Comparison of ENCODE assay signal across 9 mouse cellular contexts in the genomic region with DNA sequence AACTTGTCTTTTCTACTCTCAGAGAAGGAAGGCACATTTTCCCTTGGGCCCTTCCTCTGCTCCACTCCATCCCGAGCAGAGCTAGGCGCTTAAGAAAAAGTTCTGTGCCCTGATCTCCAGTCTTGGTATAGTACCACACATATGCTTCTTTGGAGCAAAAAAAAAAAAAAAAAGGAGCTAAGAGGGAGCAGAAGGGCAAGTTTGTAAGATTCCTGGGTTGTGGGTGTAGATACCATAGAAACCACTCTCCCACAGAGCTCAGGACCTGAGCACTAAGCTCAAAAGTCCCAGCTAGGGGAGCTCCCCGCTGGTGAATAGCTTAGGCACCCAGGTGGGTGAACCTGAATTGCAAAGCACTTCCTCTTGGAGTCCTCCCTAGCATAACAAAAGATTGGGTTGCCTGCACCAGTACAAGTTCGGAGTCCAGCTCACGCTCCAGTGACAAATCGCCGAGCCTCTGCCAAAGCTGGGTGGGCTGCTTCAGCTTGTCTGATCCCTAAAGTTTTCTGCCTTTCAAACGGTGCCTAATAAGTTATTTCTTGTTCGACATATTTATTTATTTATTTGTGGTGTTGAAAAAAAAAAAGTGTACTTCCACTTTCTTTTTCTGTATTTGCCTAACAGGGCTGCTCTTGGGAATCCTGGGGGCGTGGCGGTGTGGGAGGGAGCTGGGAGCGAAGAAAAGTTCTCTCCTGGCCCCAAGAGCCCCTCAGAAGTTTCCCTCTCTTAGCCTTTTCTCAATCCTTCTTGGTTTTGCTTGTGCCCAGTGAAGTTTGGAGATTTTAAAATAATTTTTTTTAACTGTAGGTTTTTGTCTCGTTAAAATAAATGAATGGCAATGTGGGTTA. TPM values are rescaled to one million over a fixed set of nuclear protein-coding genes. Genes with fewer than 3 reads are reported as not detected.
DNase-seq lines count a peak whose midpoint lies in the region; ATAC-seq and TF ChIP-seq lines count a peak whose summit lies in the region.
"Had no signal": no experiment of that assay in that cellular context is flagged by ENCODE, and none has a peak within 500 bp of the region (broad histone marks: within the 10 kb centered on the region; RNA-seq: fewer than 3 reads in every experiment).

No protein-coding gene starts in this region.

- H3K36me3 ChIP-seq in hindbrain, embryonic 12.5 days: no peaks in the 10 kb centered on the region
- no peaks in the 10 kb centered on the region for H3K36me3 ChIP-seq in liver, embryonic 13.5 days
- no peaks in the 10 kb centered on the region for H3K36me3 ChIP-seq in stomach, embryonic 16.5 days (ENCODE audit: control insufficient read depth, insufficient read depth, low read length)
- H3K36me3 ChIP-seq: G1E had no signal

- no peak overlapping the region for H3K9ac ChIP-seq in hindbrain, embryonic 12.5 days
- H3K9ac ChIP-seq in liver, embryonic 13.5 days: no peak overlapping the region
- H3K9ac ChIP-seq in stomach, embryonic 16.5 days (ENCODE audit: low read length): no peak overlapping the region

- H3K27me3 ChIP-seq in hindbrain, embryonic 12.5 days: peaks cover 53% of the 10 kb centered on the region
- H3K27me3 ChIP-seq in liver, embryonic 13.5 days: peaks cover 46% of the 10 kb centered on the region
- H3K27me3 ChIP-seq in stomach, embryonic 16.5 days (ENCODE audit: control insufficient read depth, insufficient read depth, low read length): peaks cover 31% of the 10 kb centered on the region

- no peaks in the 10 kb centered on the region for H3K4me1 ChIP-seq in cortical plate, adult 2 months (ENCODE audit: control insufficient read depth, insufficient read depth, low read length)
- peaks cover 39% of the 10 kb centered on the region for H3K4me1 ChIP-seq in hindbrain, embryonic 12.5 days
- 0 out of 2 replicates have a peak, but pooled peaks cover 5% of the 10 kb centered on the region for H3K4me1 ChIP-seq in liver, embryonic 13.5 days (replicated peaks)
- peaks cover 25% of the 10 kb centered on the region for H3K4me1 ChIP-seq in stomach, embryonic 16.5 days (ENCODE audit: control insufficient read depth, insufficient read depth, low read length)

- no peak for ATAC-seq in hindbrain, embryonic 12.5 days (ENCODE audit: low FRiP score)
- ATAC-seq in liver, embryonic 13.5 days (ENCODE audit: low read depth): no peak
- no peak for ATAC-seq in stomach, embryonic 16.5 days (ENCODE audit: insufficient read depth, low FRiP score)

- no peak overlapping the region for H3K27ac ChIP-seq in cortical plate, adult 2 months (ENCODE audit: insufficient read depth, low read length)
- no peak overlapping the region for H3K27ac ChIP-seq in hindbrain, embryonic 12.5 days
- H3K27ac ChIP-seq in liver, embryonic 13.5 days: no peak overlapping the region
- no peak overlapping the region for H3K27ac ChIP-seq in stomach, embryonic 16.5 days (ENCODE audit: low read length)

- TF ChIP-seq CTCF in cortical plate, adult 2 months (IDR thresholded peaks at IDR 0.05; ENCODE audit: extremely low read depth, insufficient read depth, low read length): no peak

- DNase-seq in gastrocnemius, postnatal 25 days: peak; percentile 9
- DNase-seq in gastrocnemius, postnatal 4 days (ENCODE audit: low spot score in 2 of 2): no peak
- no peak for DNase-seq in liver, embryonic 13.5 days
- DNase-seq in cerebellum, postnatal 14 days: no peak
- DNase-seq in layer of hippocampus, adult 9-11 months: no peak

- no peak for TF ChIP-seq POLR2A in cortical plate, adult 2 months (IDR thresholded peaks at IDR 0.05; ENCODE audit: extremely low read depth, insufficient read depth, low read length)

- WGBS in hindbrain, embryonic 12.5 days: 3% methylated on average over 13 of the region's 13 CpGs
- 6% methylated on average over 13 of the region's 13 CpGs for WGBS in liver, embryonic 13.5 days (ENCODE audit: insufficient replicate concordance)
- WGBS in stomach, embryonic 16.5 days: 13% methylated on average over 13 of the region's 13 CpGs

- H3K4me3 ChIP-seq in cortical plate, adult 2 months (ENCODE audit: insufficient read depth, low read length): peak overlapping the region; percentile 64
- H3K4me3 ChIP-seq in hindbrain, embryonic 12.5 days: peak overlapping the region; percentile 51
- peak overlapping the region; percentile 23; the same call in 1 of the 2 replicates for H3K4me3 ChIP-seq in liver, embryonic 13.5 days (replicated peaks)
- H3K4me3 ChIP-seq in stomach, embryonic 16.5 days (replicated peaks; ENCODE audit: low read length): peak overlapping the region; percentile 48

- peak overlapping the region; percentile 86 for H3K4me2 ChIP-seq in hindbrain, embryonic 12.5 days (replicated peaks)
- H3K4me2 ChIP-seq in liver, embryonic 13.5 days: peak overlapping the region; percentile 46
- H3K4me2 ChIP-seq in stomach, embryonic 16.5 days (ENCODE audit: low read depth, low read length): peak overlapping the region; percentile 63

- no peaks in the 10 kb centered on the region for H3K9me3 ChIP-seq in hindbrain, embryonic 12.5 days (replicated peaks)
- H3K9me3 ChIP-seq in liver, embryonic 13.5 days (replicated peaks): no peaks in the 10 kb centered on the region
- H3K9me3 ChIP-seq in stomach, embryonic 16.5 days (replicated peaks; ENCODE audit: control insufficient read depth, low read length): no peaks in the 10 kb centered on the region

RNA-seq across cellular contexts. Expression of gene Sstr1, which starts 2.9 kb away (rescaled TPM):
- not detected for total RNA-seq in gastrocnemius, postnatal 25 days (2021)
- total RNA-seq in gastrocnemius, postnatal 4 days (2021): under 1 TPM; 0.65 to 0.71 TPM
- 18.0 and 20.4 TPM in 2 replicates for polyA plus RNA-seq in cortical plate, adult 2 months (2012; rRNA removed)
- 1.5 and 1.8 TPM in 2 replicates for polyA plus RNA-seq in hindbrain, embryonic 12.5 days (2016; fragmentation: Nextera tagmentation; extraction: Ambion mirVana)
- polyA plus RNA-seq in liver, embryonic 13.5 days (2015; fragmentation: Nextera tagmentation; extraction: Ambion mirVana): not detected in 2 replicates
- polyA plus RNA-seq in stomach, embryonic 16.5 days (2015; fragmentation: Nextera tagmentation; extraction: Ambion mirVana): 1.1 and 1.2 TPM in 2 replicates
- total RNA-seq: G1E had no signal
- polyA plus RNA-seq: G1E had no signal

RNA-seq across cellular contexts. Expression of gene Clec14a, which starts 54.6 kb away (rescaled TPM):
- total RNA-seq in gastrocnemius, postnatal 25 days (2021): 1 to 10 TPM; 4.5 to 7.2 TPM
- total RNA-seq in gastrocnemius, postnatal 4 days (2021): 10 to 100 TPM; 18.2 to 19.7 TPM
- 2.7 and 3.2 TPM in 2 replicates for polyA plus RNA-seq in cortical plate, adult 2 months (2012; rRNA removed)
- polyA plus RNA-seq in hindbrain, embryonic 12.5 days (2016; fragmentation: Nextera tagmentation; extraction: Ambion mirVana): 7.9 and 8.4 TPM in 2 replicates
- polyA plus RNA-seq in liver, embryonic 13.5 days (2015; fragmentation: Nextera tagmentation; extraction: Ambion mirVana): 4.2 and 5.4 TPM in 2 replicates
- 11.2 and 11.3 TPM in 2 replicates for polyA plus RNA-seq in stomach, embryonic 16.5 days (2015; fragmentation: Nextera tagmentation; extraction: Ambion mirVana)
- polyA plus RNA-seq: G1E had no signal
